Mouse (Mus musculus) heart, postnatal 10 days (tissue): ENCODE data around the gene Acox2. TPM values are rescaled to one million over a fixed set of nuclear protein-coding genes. Genes with fewer than 3 reads are reported as not detected.
A peak's percentile ranks its signal among the peaks of the same experiment; 100 is the strongest.
"Not testable (repeated sequence)": the region's sequence is repeated elsewhere in the genome, so short reads cannot be mapped to it uniquely, and the experiment has no call there.

ENCODE experiments used
- DNase-seq, 2 experiments: peaks; one replicate each; pipeline ENCODE4 v3.0.0; 2021
- intact Hi-C: fragments of 180-260 bp; cut with DNase I; formaldehyde crosslinking; loops from one replicate; pipeline ENCODE4 v1.15.1; 2025
- total RNA-seq, 2 experiments: library from RNA; stranded (reverse); gene quantifications; 2 replicates each; pipeline ENCODE4 v1.2.3; 2021

Acox2 gene
- under 1 TPM in 1 of 2 experiments, not detected in 1; 0.69 TPM for total RNA-seq

GRCm38 (mm10) chr14:8259166-8259565 lies at the start of gene Acox2:
TSS of gene Acox2 (minus strand) at chr14:8259353.
- intact Hi-C loops = loop anchor here (5.0 to 10.0 kb wide), 4 partner anchors 42 to 294 kb away; partner anchors contain the start of gene Pdhb
- no peak for DNase-seq

GRCm38 (mm10) chr14:8308650-8309049 lies 49.5 kb upstream of the Acox2 start:
- intact Hi-C loops = no loop called here
- no peak for DNase-seq

GRCm38 (mm10) chr14:8306884-8307283 lies 47.7 kb upstream of the Acox2 start:
- intact Hi-C loops = no loop called here
- no peak for DNase-seq

- intact Hi-C loops = no loop called here
- DNase-seq = no peak
Observed at GRCm38 (mm10) chr14:8305014-8305413, 45.9 kb upstream of the Acox2 start.

- intact Hi-C loops = no loop called here
- DNase-seq = no peak
Observed at GRCm38 (mm10) chr14:8304082-8304481, 44.9 kb upstream of the Acox2 start.

- intact Hi-C loops = no loop called here
- no peak for DNase-seq
Observed at GRCm38 (mm10) chr14:8302687-8303086, 43.5 kb upstream of the Acox2 start.

- peak; percentile 46 to 82 for DNase-seq
- intact Hi-C loops = loop anchor here (1.0 to 2.0 kb wide), 2 partner anchors 15 to 46 kb away; no protein-coding TSS in a partner anchor
Observed at GRCm38 (mm10) chr14:8300281-8300680, 41.1 kb upstream of the Acox2 start.

GRCm38 (mm10) chr14:8297889-8298293 lies 38.7 kb upstream of the Acox2 start:
- intact Hi-C loops = no loop called here
- DNase-seq = peak in 1 of 2 experiments; percentile 20

GRCm38 (mm10) chr14:8294257-8294656 lies 35.1 kb upstream of the Acox2 start:
- intact Hi-C loops = no loop called here
- no peak for DNase-seq

- peak in 1 of 2 experiments; percentile 56 for DNase-seq
- intact Hi-C loops = not testable (repeated sequence)
Observed at GRCm38 (mm10) chr14:8286595-8286994, 27.4 kb upstream of the Acox2 start.

GRCm38 (mm10) chr14:8283784-8284183 lies 24.6 kb upstream of the Acox2 start:
- intact Hi-C loops = no loop called here
- no peak for DNase-seq

GRCm38 (mm10) chr14:8271281-8271680 lies 12.1 kb upstream of the Acox2 start:
- intact Hi-C loops, DNase-seq: not testable (repeated sequence)

GRCm38 (mm10) chr14:8264378-8264777 lies 5.2 kb upstream of the Acox2 start:
- intact Hi-C loops = no loop called here

GRCm38 (mm10) chr14:8262242-8262641 lies 3.1 kb upstream of the Acox2 start:
- intact Hi-C loops = loop anchor here (1.0 kb wide), 1 partner anchor 84 kb away; no protein-coding TSS in a partner anchor

More at GRCm38 (mm10) chr14:8264378-8264777, 5.2 kb upstream of the Acox2 start:
- DNase-seq = no peak

GRCm38 (mm10) chr14:8260214-8260613 lies 1.1 kb upstream of the Acox2 start:
- intact Hi-C loops = no loop called here
- no peak for DNase-seq

More at GRCm38 (mm10) chr14:8262242-8262641, 3.1 kb upstream of the Acox2 start:
- no peak for DNase-seq

GRCm38 (mm10) chr14:8258752-8259151 lies 401 bp downstream of the Acox2 start:
- DNase-seq = no peak
- intact Hi-C loops = loop anchor here (5.0 to 10.0 kb wide), 4 partner anchors 41 to 294 kb away; partner anchors contain the start of gene Pdhb

GRCm38 (mm10) chr14:8258335-8258627 lies 872 bp downstream of the Acox2 start:
- peak; percentile 6 to 19 for DNase-seq
- intact Hi-C loops = loop anchor here (5.0 to 10.0 kb wide), 4 partner anchors 41 to 293 kb away; partner anchors contain the start of gene Pdhb

GRCm38 (mm10) chr14:8257521-8258334 lies 1.4 kb downstream of the Acox2 start:
- no peak for DNase-seq
- intact Hi-C loops = loop anchor here (5.0 to 10.0 kb wide), 4 partner anchors 40 to 293 kb away; partner anchors contain the start of gene Pdhb

- DNase-seq = no peak
- intact Hi-C loops = loop anchor here (1.0 to 10.0 kb wide), 5 partner anchors 11 to 292 kb away; partner anchors contain the start of gene Pdhb
Observed at GRCm38 (mm10) chr14:8256881-8257280, 2.3 kb downstream of the Acox2 start.

- intact Hi-C loops = loop anchor here (1.0 to 10.0 kb wide), 5 partner anchors 10 to 291 kb away; partner anchors contain the start of gene Pdhb
- DNase-seq = no peak
Observed at GRCm38 (mm10) chr14:8256072-8256471, 3.1 kb downstream of the Acox2 start.

GRCm38 (mm10) chr14:8255076-8255729 lies 4.0 kb downstream of the Acox2 start:
- intact Hi-C loops = loop anchor here (5.0 to 10.0 kb wide), 4 partner anchors 38 to 290 kb away; partner anchors contain the start of gene Pdhb
- DNase-seq = peak; percentile 74 to 86
